ENCODE assay signal across 22 mouse cellular contexts in genomic region chr4:8212873-8213569, GRCm38 (mm10). TPM values are rescaled to one million over a fixed set of nuclear protein-coding genes. Genes with fewer than 3 reads are reported as not detected.
A peak's percentile ranks its signal among the peaks of the same experiment; 100 is the strongest.
DNase-seq lines count a peak whose midpoint lies in the region; TF ChIP-seq lines count a peak whose summit lies in the region.
"Had no signal": no experiment of that assay in that cellular context is flagged by ENCODE, and none has a peak within 500 bp of the region (broad histone marks: within the 10 kb centered on the region; RNA-seq: fewer than 3 reads in every experiment).

No protein-coding gene starts in this region.

- peaks cover 2% of the 10 kb centered on the region for H3K4me1 ChIP-seq in heart, adult 2 months (ENCODE audit: control insufficient read depth, insufficient read depth, low read length)
- 0 out of 2 replicates have a peak, but pooled peaks cover 3% of the 10 kb centered on the region for H3K4me1 ChIP-seq in bone marrow macrophage, adult 2 months (ENCODE audit: control insufficient read depth, insufficient read depth, low read length)
- peaks cover 15% of the 10 kb centered on the region for H3K4me1 ChIP-seq in limb, embryonic 10.5 days
- H3K4me1 ChIP-seq: stomach, embryonic 15.5 days had no signal

- H3K79me2 ChIP-seq in heart, adult 2 months (replicated peaks; ENCODE audit: control insufficient read depth, insufficient read depth, low read length), result no peaks in the 10 kb centered on the region
- H3K79me2 ChIP-seq in C2C12 (ENCODE audit: control insufficient read depth, insufficient read depth), result peaks cover 38% of the 10 kb centered on the region
- H3K79me2 ChIP-seq in myocyte (ENCODE audit: control insufficient read depth, insufficient read depth), result no peaks in the 10 kb centered on the region

- no peak for TF ChIP-seq CTCF in heart, adult 2 months (IDR thresholded peaks at IDR 0.05)
- TF ChIP-seq CTCF in C2C12 (IDR thresholded peaks at IDR 0.05; ENCODE audit: control insufficient read depth, insufficient read depth, insufficient read length), result no peak
- TF ChIP-seq CTCF in bone marrow macrophage, adult 2 months (IDR thresholded peaks at IDR 0.05; ENCODE audit: low read depth, low read length), result no peak

- H3K36me3 ChIP-seq in heart, adult 2 months (ENCODE audit: control insufficient read depth, insufficient read depth, low read length), result peaks cover 12% of the 10 kb centered on the region
- peaks cover 79% of the 10 kb centered on the region for H3K36me3 ChIP-seq in C2C12 (ENCODE audit: control insufficient read depth, insufficient read depth)
- no peaks in the 10 kb centered on the region for H3K36me3 ChIP-seq in myocyte (ENCODE audit: control insufficient read depth, insufficient read depth)
- H3K36me3 ChIP-seq in limb, embryonic 10.5 days, result no peaks in the 10 kb centered on the region
- H3K36me3 ChIP-seq: embryonic facial prominence, embryonic 10.5 days; limb, embryonic 13.5 days; lung, embryonic 15.5 days; midbrain, embryonic 10.5 days; stomach, embryonic 15.5 days had no signal

- no peak overlapping the region for H3K9ac ChIP-seq in heart, adult 2 months (ENCODE audit: low read depth, low read length)
- H3K9ac ChIP-seq: limb, embryonic 13.5 days; liver, embryonic 14.5 days; lung, embryonic 15.5 days; stomach, embryonic 15.5 days had no signal

- H3K4me3 ChIP-seq in heart, adult 2 months, result no peak overlapping the region
- no peak overlapping the region for H3K4me3 ChIP-seq in C2C12 (ENCODE audit: insufficient read depth, poor library complexity, severe bottlenecking)
- no peak overlapping the region for H3K4me3 ChIP-seq in bone marrow macrophage, adult 2 months (ENCODE audit: insufficient read depth, low read length)
- no peak overlapping the region for H3K4me3 ChIP-seq in myocyte
- H3K4me3 ChIP-seq in limb, embryonic 10.5 days, result no peak overlapping the region
- H3K4me3 ChIP-seq: embryonic facial prominence, embryonic 10.5 days; heart, embryonic 10.5 days; limb, embryonic 13.5 days; lung, embryonic 15.5 days; midbrain, embryonic 10.5 days; stomach, embryonic 15.5 days had no signal

- H3ac ChIP-seq in C2C12 (ENCODE audit: control insufficient read depth, insufficient read length, low read depth) (peak overlapping the region; percentile 1), myocyte (ENCODE audit: control insufficient read depth, insufficient read length) (no peak overlapping the region)

- no peak for TF ChIP-seq EP300 in heart, adult 2 months (IDR thresholded peaks at IDR 0.05; ENCODE audit: insufficient read depth, low read depth, low read length)

- 54% methylated on average over 8 of the region's 8 CpGs for WGBS in heart, adult 2 months
- WGBS in limb, embryonic 10.5 days, result 84% methylated on average over 8 of the region's 8 CpGs

- H3K27me3 ChIP-seq in heart, adult 2 months (ENCODE audit: control insufficient read depth, insufficient read depth, low read length), result no peaks in the 10 kb centered on the region
- H3K27me3 ChIP-seq in C2C12 (ENCODE audit: control insufficient read depth, insufficient read depth, insufficient read length) (no peaks in the 10 kb centered on the region), myocyte (ENCODE audit: control insufficient read depth, insufficient read depth, insufficient read length) (no peaks in the 10 kb centered on the region)
- H3K27me3 ChIP-seq in limb, embryonic 10.5 days (ENCODE audit: low read depth, poor library complexity, severe bottlenecking), result no peaks in the 10 kb centered on the region
- H3K27me3 ChIP-seq: limb, embryonic 13.5 days; lung, embryonic 15.5 days; stomach, embryonic 15.5 days had no signal

- no peaks in the 10 kb centered on the region for H3K9me3 ChIP-seq in limb, embryonic 10.5 days (replicated peaks)
- H3K9me3 ChIP-seq: embryonic facial prominence, embryonic 10.5 days; heart, embryonic 10.5 days; limb, embryonic 13.5 days; lung, embryonic 15.5 days; midbrain, embryonic 10.5 days; stomach, embryonic 15.5 days had no signal

- H3K79me3 ChIP-seq in C2C12 (ENCODE audit: low read depth), result peaks cover 14% of the 10 kb centered on the region

- TF ChIP-seq POLR2A in heart, adult 2 months (IDR thresholded peaks at IDR 0.05; ENCODE audit: insufficient read depth, low read depth, low read length), result no peak
- TF ChIP-seq POLR2A in bone marrow macrophage, adult 2 months (IDR thresholded peaks at IDR 0.05; ENCODE audit: borderline replicate concordance, low read depth, low read length), result no peak
- no peak for TF ChIP-seq POLR2A in myocyte (IDR thresholded peaks at IDR 0.05; ENCODE audit: insufficient read length, low read depth)

- H3K4me2 ChIP-seq in myocyte (ENCODE audit: low read depth), result peak overlapping the region; percentile 99
- H3K4me2 ChIP-seq: limb, embryonic 13.5 days; lung, embryonic 15.5 days; stomach, embryonic 15.5 days had no signal

- H3K27ac ChIP-seq in heart, adult 2 months, result peak overlapping the region; percentile 8
- H3K27ac ChIP-seq in bone marrow macrophage, adult 2 months (ENCODE audit: insufficient read depth, low read depth, low read length), result peak overlapping the region; percentile 78
- no peak overlapping the region for H3K27ac ChIP-seq in limb, embryonic 10.5 days
- H3K27ac ChIP-seq: embryonic facial prominence, embryonic 10.5 days; heart, embryonic 10.5 days; hindbrain, postnatal 0 days; limb, embryonic 13.5 days; liver, embryonic 14.5 days; lung, embryonic 15.5 days; macrophage; midbrain, embryonic 10.5 days; stomach, embryonic 15.5 days had no signal

- intact Hi-C loops in heart, adult 2 months (cut with DNase I), result no loop called here
- intact Hi-C loops in heart, postnatal 36 days (cut with DNase I), result no loop called here

- no peak for DNase-seq in heart, adult 2 months
- DNase-seq in heart, postnatal 36 days, result no peak
- no peak for DNase-seq in limb, embryonic 10.5 days (ENCODE audit: low spot score)
- no peak for DNase-seq in liver
- DNase-seq: adrenal gland, postnatal 36 days; cerebellum, adult 8-10 months; layer of hippocampus, adult 9-11 months; right cerebral cortex, postnatal 25 days had no signal

TF ChIP-seq in C2C12, 6 proteins besides CTCF, POLR2A, EP300 and RAD21:
- TF ChIP-seq CEBPB (IDR thresholded peaks at IDR 0.05; ENCODE audit: low read depth), result peak; percentile 96
- peak; percentile 67 for TF ChIP-seq USF1 (IDR thresholded peaks at IDR 0.05; ENCODE audit: low read depth)
- no peak for TF ChIP-seq FOSL1 (IDR thresholded peaks at IDR 0.05; ENCODE audit: insufficient read depth, low read length, poor library complexity, severe bottlenecking)
- TF ChIP-seq MYOD1 (IDR thresholded peaks at IDR 0.05; ENCODE audit: control insufficient read depth, insufficient read length, low read depth), result no peak
- TF ChIP-seq MAX (IDR thresholded peaks at IDR 0.05), result no peak

TF ChIP-seq in myocyte, 11 proteins besides CTCF, POLR2A, EP300 and RAD21:
- TF ChIP-seq USF1 (IDR thresholded peaks at IDR 0.05; ENCODE audit: low read depth), result peak; percentile 61
- no peak for TF ChIP-seq E2F4 (IDR thresholded peaks at IDR 0.05; ENCODE audit: insufficient read depth)
- TF ChIP-seq CEBPB (IDR thresholded peaks at IDR 0.05; ENCODE audit: insufficient read depth, poor library complexity, severe bottlenecking), result peak; percentile 93
- no peak for TF ChIP-seq SRF (IDR thresholded peaks at IDR 0.05; ENCODE audit: control insufficient read depth, insufficient read length, low read depth)

RNA-seq across cellular contexts. Expression of gene Car8, which starts 25.8 kb away (rescaled TPM):
- 10 to 100 TPM in 1 of 2 experiments, 1 to 10 TPM in 1; 9.4 to 12.1 TPM for total RNA-seq in heart, adult 2 months (2021)
- polyA plus RNA-seq in heart, adult 2 months (2012; rRNA removed), result 3.3 and 7.8 TPM in 2 replicates
- total RNA-seq in heart, postnatal 36 days (2021), result 10 to 100 TPM in 1 of 2 experiments, 1 to 10 TPM in 1; 9.1 to 12.4 TPM
- polyA plus RNA-seq in C2C12 (2012; fragmentation: generic; extraction: Trizol) (36.3 TPM), myocyte (2012; fragmentation: generic; extraction: Trizol) (0.37 TPM)
- polyA plus RNA-seq in bone marrow macrophage, adult 2 months (2012; ENCODE audit: insufficient read depth, insufficient read length, missing spikeins), result not detected in 2 replicates
- 2.5 TPM in 2 replicates for polyA plus RNA-seq in limb, embryonic 10.5 days (2016; fragmentation: Nextera tagmentation; extraction: Ambion mirVana)
- total RNA-seq: hematopoietic stem cell, adult 5-6 weeks had no signal
- polyA plus RNA-seq: CD4-positive, CD25-positive, alpha-beta regulatory T cell, adult 4 months; macrophage had no signal
